Mouse (Mus musculus) adrenal gland, adult 2 months (tissue): ENCODE measurements around the gene Sp6. TPM values are rescaled to one million over a fixed set of nuclear protein-coding genes. Genes with fewer than 3 reads are reported as not detected.

ENCODE experiments used
- DNase-seq: peaks from one replicate; pipeline ENCODE4 v3.0.0; 2021
- microRNA-seq, 2 experiments: library from miRNA; unstranded; fragments of <30 nt; microRNA quantifications; one replicate each; pipeline ENCODE4 v1.2.0; 2021
- polyA plus RNA-seq: library from polyadenylated mRNA; depleted of rRNA; stranded (reverse); fragments of >200 nt; gene quantifications from 2 replicates; pipeline ENCODE4 v1.2.3, GENCODE M21; 2012; rRNA removed
- total RNA-seq, 2 experiments: library from RNA; stranded (reverse); gene quantifications; 2 replicates each; pipeline ENCODE4 v1.2.3; 2021

Sp6 gene
- total and polyA plus RNA-seq, 3 experiments = 0.09 to 0.24 (median 0.10) TPM

- DNase-seq = no peak
These were observed 50.2 kb downstream of the Sp6 start for GRCm38 (mm10) chr11:97063274-97063920.

DNA sequence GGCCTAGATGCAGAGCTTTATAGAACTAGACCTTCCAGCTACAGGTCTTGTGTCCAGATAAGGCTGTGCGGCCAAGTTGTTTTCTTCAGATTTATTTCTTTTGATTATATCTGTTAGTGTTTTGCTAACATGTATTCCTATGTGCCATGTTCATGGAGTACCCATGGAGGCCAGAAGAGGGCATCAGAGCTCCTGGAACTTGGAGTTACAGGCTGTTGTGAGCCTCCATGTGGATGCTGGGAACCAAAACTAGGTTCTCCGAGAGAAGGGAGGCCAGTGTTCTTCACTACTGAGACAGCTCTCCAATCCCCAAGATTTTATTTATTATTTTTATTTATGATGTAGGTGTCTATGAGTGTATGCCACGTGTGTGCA is 50.7 kb downstream of the Sp6 start:
- DNase-seq = no peak

- DNase-seq = no peak
These were observed 52.5 kb downstream of the Sp6 start for GRCm38 (mm10) chr11:97065538-97066295.

- no peak for DNase-seq
These were observed 53.6 kb downstream of the Sp6 start for GRCm38 (mm10) chr11:97066656-97067360.

GRCm38 (mm10) chr11:97069333-97069732 is 56.1 kb downstream of the Sp6 start:
- no peak for DNase-seq

- DNase-seq = no peak
These were observed 56.6 kb downstream of the Sp6 start for GRCm38 (mm10) chr11:97069770-97070169.

DNA sequence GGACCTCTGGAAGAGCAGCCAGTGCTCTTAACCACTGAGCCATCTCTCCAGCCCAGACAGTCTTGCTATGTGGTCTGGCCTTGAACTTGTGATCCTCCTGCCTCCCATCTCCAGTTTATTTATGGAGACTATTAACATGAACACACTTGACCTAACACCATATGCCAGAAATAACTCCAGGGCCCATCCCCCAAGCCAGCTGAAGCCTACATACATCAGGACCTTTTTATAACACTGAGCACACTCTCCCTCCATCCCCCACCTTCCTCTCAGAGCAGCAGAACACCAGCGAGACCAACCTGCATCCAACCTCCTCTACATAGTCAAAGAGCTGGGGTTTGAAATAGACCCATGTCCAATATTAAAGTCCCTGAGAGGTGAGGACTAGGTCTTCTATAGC is 57.9 kb downstream of the Sp6 start:
- no peak for DNase-seq

DNA sequence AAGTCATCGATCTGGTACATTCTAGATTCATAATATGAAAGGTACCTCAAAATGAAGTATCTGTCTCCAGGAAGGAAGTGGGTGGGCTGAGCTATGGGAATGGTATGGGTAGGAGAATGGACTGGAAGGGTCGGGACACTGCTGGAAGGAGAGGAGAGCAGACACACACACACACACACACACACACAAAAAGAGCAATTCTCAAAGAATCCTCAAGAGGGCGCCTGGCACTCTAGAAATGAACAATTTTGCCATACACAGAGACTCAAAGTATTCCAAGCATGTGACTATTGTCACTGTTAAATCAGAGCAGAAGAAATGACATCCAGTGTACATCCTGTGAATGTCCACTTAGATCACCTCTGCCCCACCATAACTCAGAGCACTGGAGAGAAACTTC is 59.3 kb downstream of the Sp6 start:
- DNase-seq = no peak

DNA sequence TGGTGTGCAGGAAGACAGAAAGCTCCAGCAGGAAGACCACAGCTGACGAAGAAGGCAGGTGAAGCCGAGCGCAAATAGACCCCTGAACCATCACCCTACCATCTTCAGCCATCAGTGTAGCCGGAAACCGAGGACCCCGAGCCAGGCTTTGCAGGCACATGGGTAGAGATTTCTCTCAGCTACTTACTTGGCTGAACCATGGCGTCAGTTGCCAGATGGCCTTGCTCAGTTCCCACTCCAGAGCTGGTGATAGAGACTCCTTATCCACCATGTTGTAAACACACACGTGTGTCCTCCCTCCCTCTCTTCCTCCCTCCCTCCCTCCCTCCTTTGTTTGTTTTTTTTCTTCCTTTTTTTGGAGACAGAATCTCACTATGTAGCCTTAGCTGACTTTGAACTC is 61.0 kb downstream of the Sp6 start:
- DNase-seq = no peak

Small RNA genes within 50 kb of the gene (microRNA-seq; reads per million reads assigned to microRNA genes)
- gene Mir8103 = 0 to 1.1 reads per million in 2 experiments

Other genes with a start within 250 kb of the Sp6 start
- 10 to 100 TPM; 22.7 to 31.2 TPM for gene Snx11, start 235.8 kb upstream of the Sp6 start, total RNA-seq
- gene Snx11, start 235.8 kb upstream of the Sp6 start, polyA plus RNA-seq = 12.4 and 12.6 TPM in 2 replicates
- 10 to 100 TPM; 65.7 to 72.8 TPM for gene Cbx1, start 224.3 kb upstream of the Sp6 start, total RNA-seq
- gene Cbx1, start 224.3 kb upstream of the Sp6 start, polyA plus RNA-seq = 40.0 and 58.2 TPM in 2 replicates
- 100 to 1,000 TPM; 497 to 817 TPM for gene Nfe2l1, start 183.4 kb upstream of the Sp6 start, total RNA-seq
- 504 and 806 TPM in 2 replicates for gene Nfe2l1, start 183.4 kb upstream of the Sp6 start, polyA plus RNA-seq
- gene Copz2, start 163.5 kb upstream of the Sp6 start, total RNA-seq = 10 to 100 TPM; 57.1 to 76.8 TPM
- 90.7 and 107 TPM in 2 replicates for gene Copz2, start 163.5 kb upstream of the Sp6 start, polyA plus RNA-seq
- 10 to 100 TPM; 39.8 to 52.9 TPM for gene Cdk5rap3, start 96.9 kb upstream of the Sp6 start, total RNA-seq
- gene Cdk5rap3, start 96.9 kb upstream of the Sp6 start, polyA plus RNA-seq = 32.8 and 35.4 TPM in 2 replicates
- under 1 TPM; 0.52 to 0.66 TPM for gene Prr15l, start 85.3 kb upstream of the Sp6 start, total RNA-seq
- not detected in 2 replicates for gene Prr15l, start 85.3 kb upstream of the Sp6 start, polyA plus RNA-seq
- 10 to 100 TPM; 29.3 to 37.4 TPM for gene Pnpo, start 69.4 kb upstream of the Sp6 start, total RNA-seq
- gene Pnpo, start 69.4 kb upstream of the Sp6 start, polyA plus RNA-seq = 43.0 and 52.9 TPM in 2 replicates
- 10 to 100 TPM; 15.4 to 18.6 TPM for gene Sp2, start 30.4 kb upstream of the Sp6 start, total RNA-seq
- gene Sp2, start 30.4 kb upstream of the Sp6 start, polyA plus RNA-seq = 15.2 and 19.3 TPM in 2 replicates
- 10 to 100 TPM; 13.3 to 25.0 TPM for gene Scrn2, start 16.5 kb downstream of the Sp6 start, total RNA-seq
- gene Scrn2, start 16.5 kb downstream of the Sp6 start, polyA plus RNA-seq = 27.6 and 28.6 TPM in 2 replicates
- 1 to 10 TPM in 1 of 2 experiments, under 1 TPM in 1; 0.98 to 1.1 TPM for gene Lrrc46, start 28.0 kb downstream of the Sp6 start, total RNA-seq
- gene Lrrc46, start 28.0 kb downstream of the Sp6 start, polyA plus RNA-seq = 0.47 and 0.50 TPM in 2 replicates
- gene Mrpl10, start 28.2 kb downstream of the Sp6 start, total RNA-seq = 100 to 1,000 TPM; 130 to 154 TPM
- 197 and 276 TPM in 2 replicates for gene Mrpl10, start 28.2 kb downstream of the Sp6 start, polyA plus RNA-seq
- gene Osbpl7, start 37.2 kb downstream of the Sp6 start, total RNA-seq = 10 to 100 TPM in 1 of 2 experiments, 1 to 10 TPM in 1; 7.4 to 12.7 TPM
- gene Osbpl7, start 37.2 kb downstream of the Sp6 start, polyA plus RNA-seq = 14.8 and 16.0 TPM in 2 replicates
- under 1 TPM; 0.26 to 0.31 TPM for gene Tbx21, start 101.9 kb downstream of the Sp6 start, total RNA-seq
- gene Tbx21, start 101.9 kb downstream of the Sp6 start, polyA plus RNA-seq = 0.53 and 0.73 TPM in 2 replicates
- gene Tbkbp1, start 138.1 kb downstream of the Sp6 start, total RNA-seq = 10 to 100 TPM in 1 of 2 experiments, 1 to 10 TPM in 1; 9.7 to 13.1 TPM
- 33.8 and 53.8 TPM in 2 replicates for gene Tbkbp1, start 138.1 kb downstream of the Sp6 start, polyA plus RNA-seq
- 100 to 1,000 TPM in 1 of 2 experiments, 10 to 100 TPM in 1; 98.1 to 113 TPM for gene Kpnb1, start 174.5 kb downstream of the Sp6 start, total RNA-seq
- 8.8 and 11.4 TPM in 2 replicates for gene Kpnb1, start 174.5 kb downstream of the Sp6 start, polyA plus RNA-seq